Mouse (Mus musculus) heart, postnatal 0 days (tissue): ENCODE measurements at regions not wholly inside any gene's neighbourhood (a gene's known extent, or its start where the extent isn't known, plus 50 kb on each side); places are given as distances from the start of the nearest gene placed in this dataset.

Experiments used
- CTCF ChIP-seq: IDR thresholded peaks from 2 replicates; pipeline ENCODE4 v1.5.1; 2016; ENCODE audit warnings: antibody characterized with exemption, control low read depth, low read depth
- EP300 ChIP-seq: IDR thresholded peaks from 2 replicates; pipeline ENCODE4 v1.6.1; 2016; ENCODE audit warnings: antibody characterized with exemption, low read depth

GRCm38 (mm10) chr11:82619418-82619817 lies 144.7 kb downstream of the Cct6b start:
- TF ChIP-seq CTCF (no peak), EP300 (no peak)
